Mouse (Mus musculus) kidney, adult 2 months (tissue): ENCODE results near the gene Hnrnpdl.

Source experiments
- CTCF ChIP-seq: fragments of 200-500 bp; conservative IDR thresholded peaks from 2 replicates; pipeline ENCODE4 v1.5.1; 2011; ENCODE audit warnings: low read depth, mild to moderate bottlenecking, control low read depth, low read length, moderate library complexity, mixed read lengths; ENCODE audit not compliant: insufficient read depth, insufficient read length
- POLR2A ChIP-seq: fragments of 200-500 bp; IDR thresholded peaks from one replicate; pipeline ENCODE4 v1.6.1; 2011; ENCODE audit warnings: low read depth, low read length, control low read depth

- TF ChIP-seq CTCF (no peak), POLR2A (no peak)
Measured at GRCm38 (mm10) chr5:100041272-100041671, 1.8 kb upstream of the Hnrnpdl start.
